Mouse (Mus musculus) MEL-GATA-1-ER (cell line): ENCODE results near the gene Rfx1.

Experiments
- DNase-seq: peaks from one replicate; pipeline ENCODE4 v3.0.0-alpha.2; 2012; ENCODE audit warnings: low read depth; ENCODE audit errors: extremely low read depth

Gene Rfx1

GRCm38 (mm10) chr8:84059226-84059625 lies 7.4 kb upstream of the Rfx1 start:
- no peak for DNase-seq

GRCm38 (mm10) chr8:84060245-84060644 lies 6.4 kb upstream of the Rfx1 start:
- DNase-seq = no peak

GRCm38 (mm10) chr8:84063861-84064610 lies 2.6 kb upstream of the Rfx1 start:
- DNase-seq = no peak

GRCm38 (mm10) chr8:84065037-84065436 lies 1.6 kb upstream of the Rfx1 start, which contains the start of gene Gm10643:
TSS of gene Gm10643 (minus strand) at chr8:84065137.
- DNase-seq = no peak

GRCm38 (mm10) chr8:84065457-84066072 lies 1.1 kb upstream of the Rfx1 start:
- no peak for DNase-seq

GRCm38 (mm10) chr8:84067047-84067573 lies 476 bp downstream of the Rfx1 start:
- peak; percentile 40 for DNase-seq

- DNase-seq = no peak
These were observed 1.3 kb downstream of the Rfx1 start for GRCm38 (mm10) chr8:84067911-84068310.

- no peak for DNase-seq
These were observed 1.8 kb downstream of the Rfx1 start for GRCm38 (mm10) chr8:84068316-84069035.

- no peak for DNase-seq
These were observed 2.5 kb downstream of the Rfx1 start for GRCm38 (mm10) chr8:84069169-84069568.

- no peak for DNase-seq
These were observed 3.1 kb downstream of the Rfx1 start for GRCm38 (mm10) chr8:84069750-84070149.

GRCm38 (mm10) chr8:84070241-84070640 lies 3.6 kb downstream of the Rfx1 start:
- DNase-seq = no peak

- no peak for DNase-seq
These were observed 4.0 kb downstream of the Rfx1 start for GRCm38 (mm10) chr8:84070667-84071066.

- no peak for DNase-seq
These were observed 5.3 kb downstream of the Rfx1 start for GRCm38 (mm10) chr8:84071921-84072320.

GRCm38 (mm10) chr8:84072321-84072720 lies 5.7 kb downstream of the Rfx1 start:
- DNase-seq = no peak

- DNase-seq = no peak
These were observed 6.8 kb downstream of the Rfx1 start for GRCm38 (mm10) chr8:84073230-84073976.

GRCm38 (mm10) chr8:84076412-84076811 lies 9.8 kb downstream of the Rfx1 start:
- DNase-seq = no peak

- no peak for DNase-seq
These were observed 10.2 kb downstream of the Rfx1 start for GRCm38 (mm10) chr8:84076849-84077248.

- DNase-seq = no peak
These were observed 12.6 kb downstream of the Rfx1 start for GRCm38 (mm10) chr8:84079206-84079605.

- no peak for DNase-seq
These were observed 17.2 kb downstream of the Rfx1 start for GRCm38 (mm10) chr8:84083829-84084241.

- DNase-seq = no peak
These were observed 17.9 kb downstream of the Rfx1 start for GRCm38 (mm10) chr8:84084341-84085115.

GRCm38 (mm10) chr8:84087156-84087555 lies 20.5 kb downstream of the Rfx1 start:
- no peak for DNase-seq
